Mouse (Mus musculus) thymus, postnatal 0 days (tissue): ENCODE results near the gene Defb20. TPM values are rescaled to one million over a fixed set of nuclear protein-coding genes. Genes with fewer than 3 reads are reported as not detected.
A peak's percentile ranks its signal among the peaks of the same experiment; 100 is the strongest.
"Not testable (repeated sequence)": the region's sequence is repeated elsewhere in the genome, so short reads cannot be mapped to it uniquely, and the experiment has no call there.

ENCODE experiments used
- DNase-seq: peaks from one replicate; pipeline ENCODE4 v3.0.0-alpha.2; 2015; ENCODE audit warnings: low spot score
- polyA plus RNA-seq: library from polyadenylated mRNA; unstranded; fragments of >200 nt; fragmentation: Nextera tagmentation; extraction: Ambion mirVana; gene quantifications from 2 replicates; pipeline ENCODE4 v1.2.1, GENCODE M21; 2015

The Defb20 gene
- polyA plus RNA-seq: not detected in 2 replicates

GRCm38 (mm10) chr2:152476763-152477162, at the start of gene Defb20:
Defb20 (plus strand) TSS chr2:152477063.
- DNase-seq: no peak

GRCm38 (mm10) chr2:152427493-152427892, 49.4 kb upstream of the Defb20 start:
- no peak for DNase-seq

- DNase-seq: not testable (repeated sequence)
Measured at GRCm38 (mm10) chr2:152428481-152428880, 48.4 kb upstream of the Defb20 start.

- no peak for DNase-seq
Measured at GRCm38 (mm10) chr2:152436405-152436901, 40.4 kb upstream of the Defb20 start.

DNA sequence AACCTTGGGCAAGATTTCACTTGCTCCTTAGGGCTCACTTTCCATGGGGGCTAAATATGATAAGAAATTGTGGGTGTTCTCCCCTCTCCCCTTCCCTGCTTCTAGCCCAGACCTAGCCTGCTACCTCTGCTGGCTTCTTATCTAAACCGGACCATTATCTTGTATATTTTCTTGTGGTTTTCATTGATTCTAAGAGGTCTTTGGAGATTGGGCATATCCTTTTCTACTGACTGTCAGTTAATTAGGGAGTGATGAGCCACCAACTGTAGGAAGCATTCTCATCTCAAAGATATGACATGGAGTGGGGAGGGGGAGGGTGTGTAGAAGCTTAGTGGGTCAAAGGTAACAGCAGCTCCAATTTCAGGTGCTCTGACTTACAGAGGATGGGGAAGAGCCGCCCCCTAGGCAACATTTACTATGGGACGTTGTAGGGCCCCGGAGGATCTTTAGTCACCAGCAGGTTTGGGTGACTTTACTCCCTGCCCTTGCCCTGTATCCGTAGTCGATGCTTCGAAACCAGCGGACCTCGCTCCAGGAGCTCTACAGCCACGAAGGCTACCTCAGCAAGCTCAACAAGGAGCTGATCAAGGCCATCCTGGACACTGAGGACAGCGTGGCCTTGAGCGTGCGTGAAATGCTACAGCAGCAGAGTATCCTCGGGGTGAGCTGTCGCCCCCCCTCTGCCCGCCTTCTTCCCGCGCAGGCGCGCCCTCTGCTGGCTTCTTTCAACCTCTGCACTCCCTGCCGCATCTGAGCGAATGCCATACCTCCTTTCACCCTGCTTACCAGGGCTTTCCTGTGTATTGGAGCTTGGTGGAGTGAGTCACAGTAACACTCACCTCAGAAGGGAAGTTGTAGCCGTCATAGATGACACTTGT, 39.6 kb upstream of the Defb20 start:
- DNase-seq: peak; percentile 82

DNA sequence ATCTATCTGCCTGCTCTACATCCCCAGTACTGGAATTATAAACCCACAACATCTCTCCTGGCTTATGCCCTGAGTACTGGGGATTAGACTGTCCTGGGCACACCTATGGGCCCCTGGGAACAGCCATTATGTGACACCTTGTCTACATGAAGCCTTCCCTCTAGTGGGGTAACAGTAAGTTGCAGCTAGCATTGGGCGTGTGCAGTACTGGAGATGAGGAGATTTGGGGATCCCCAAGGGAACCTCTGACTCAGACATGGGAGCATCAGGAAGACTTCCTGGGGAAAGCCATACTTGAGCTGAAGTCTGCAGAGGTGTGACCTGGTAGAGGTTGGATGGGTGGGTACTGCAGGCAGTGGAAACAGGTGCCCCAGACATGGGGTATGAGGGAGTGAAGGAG, 37.9 kb upstream of the Defb20 start:
- peak; percentile 10 for DNase-seq

- DNase-seq: no peak
Measured at GRCm38 (mm10) chr2:152439833-152440232, 37.0 kb upstream of the Defb20 start.

DNA sequence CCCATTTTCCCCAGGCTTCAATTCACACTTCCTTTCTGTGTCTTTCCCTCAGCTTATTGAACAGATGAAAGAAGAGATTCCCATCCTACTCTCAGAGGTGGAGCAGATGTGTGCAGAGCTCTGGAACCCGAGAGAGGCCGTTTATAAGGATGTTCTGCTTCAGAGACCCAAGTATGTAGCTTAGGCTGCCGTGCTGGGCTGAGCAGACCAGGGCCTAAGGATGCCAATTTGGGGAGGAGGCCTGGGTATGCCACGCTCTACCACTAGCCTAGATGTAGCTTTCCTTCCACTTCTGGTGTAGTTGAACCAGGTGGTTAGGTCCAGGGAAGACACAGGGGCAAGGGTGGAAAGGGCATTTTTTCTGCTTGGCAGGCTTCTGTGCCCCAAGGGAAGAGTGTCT, 34.5 kb upstream of the Defb20 start:
- no peak for DNase-seq

GRCm38 (mm10) chr2:152443281-152443680, 33.6 kb upstream of the Defb20 start:
- no peak for DNase-seq

- DNase-seq: no peak
Measured at GRCm38 (mm10) chr2:152446642-152447041, 30.2 kb upstream of the Defb20 start.

DNA sequence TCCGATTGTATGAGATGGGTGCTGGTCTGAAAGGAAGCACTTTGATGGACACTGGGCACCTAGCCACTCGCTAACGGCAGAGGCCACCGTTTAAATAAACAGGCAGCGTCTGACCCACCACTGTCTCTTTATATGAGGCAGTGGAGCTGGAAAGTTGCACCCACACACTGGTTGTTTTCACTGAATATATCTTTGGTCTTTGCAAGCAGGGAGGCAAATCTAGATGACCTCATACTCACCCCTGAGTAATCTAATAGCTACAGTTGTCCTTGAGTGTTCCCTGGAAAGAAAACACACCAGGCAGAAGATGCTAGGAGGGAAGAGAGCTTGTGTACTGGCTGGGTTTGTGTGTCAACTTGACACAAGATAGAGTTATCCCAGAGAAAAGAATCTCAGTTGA, 29.4 kb upstream of the Defb20 start:
- no peak for DNase-seq

- peak; percentile 30 for DNase-seq
Measured at GRCm38 (mm10) chr2:152450241-152450640, 26.6 kb upstream of the Defb20 start.

DNA sequence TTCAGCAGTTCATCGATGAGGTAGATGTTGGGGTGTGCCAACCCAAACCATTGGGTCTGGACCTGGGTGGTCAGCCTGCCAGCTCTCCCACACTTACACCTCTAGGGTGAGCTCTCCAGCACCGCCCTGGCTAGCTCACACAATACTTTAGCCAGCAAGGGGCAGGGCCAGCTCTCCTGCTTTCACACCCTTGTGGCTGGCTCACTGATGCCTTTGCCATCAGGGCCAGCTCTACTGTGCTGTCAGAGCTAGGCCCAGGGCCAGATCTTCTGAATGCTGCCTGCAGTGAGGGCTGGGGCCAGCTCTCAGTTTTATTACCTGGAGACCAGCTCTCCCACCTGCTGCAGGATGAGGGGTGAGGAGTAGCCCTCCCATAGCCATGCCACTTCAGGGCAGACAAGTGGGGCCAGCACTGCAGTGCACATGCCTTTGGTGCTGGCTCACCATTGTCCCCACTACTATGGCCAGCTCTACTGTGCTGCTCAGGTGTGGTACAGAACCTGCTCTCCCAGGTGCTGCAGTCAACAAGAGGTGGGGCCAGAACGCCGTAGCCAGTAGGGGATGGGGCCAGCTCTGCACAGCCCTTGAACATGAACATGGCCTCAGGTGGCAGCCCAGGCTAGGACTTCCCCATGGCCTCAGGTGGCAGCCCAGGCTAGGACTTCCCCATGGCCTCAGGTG, 24.6 kb upstream of the Defb20 start:
- no peak for DNase-seq

- DNase-seq: no peak
Measured at GRCm38 (mm10) chr2:152459241-152459640, 17.6 kb upstream of the Defb20 start.

DNA sequence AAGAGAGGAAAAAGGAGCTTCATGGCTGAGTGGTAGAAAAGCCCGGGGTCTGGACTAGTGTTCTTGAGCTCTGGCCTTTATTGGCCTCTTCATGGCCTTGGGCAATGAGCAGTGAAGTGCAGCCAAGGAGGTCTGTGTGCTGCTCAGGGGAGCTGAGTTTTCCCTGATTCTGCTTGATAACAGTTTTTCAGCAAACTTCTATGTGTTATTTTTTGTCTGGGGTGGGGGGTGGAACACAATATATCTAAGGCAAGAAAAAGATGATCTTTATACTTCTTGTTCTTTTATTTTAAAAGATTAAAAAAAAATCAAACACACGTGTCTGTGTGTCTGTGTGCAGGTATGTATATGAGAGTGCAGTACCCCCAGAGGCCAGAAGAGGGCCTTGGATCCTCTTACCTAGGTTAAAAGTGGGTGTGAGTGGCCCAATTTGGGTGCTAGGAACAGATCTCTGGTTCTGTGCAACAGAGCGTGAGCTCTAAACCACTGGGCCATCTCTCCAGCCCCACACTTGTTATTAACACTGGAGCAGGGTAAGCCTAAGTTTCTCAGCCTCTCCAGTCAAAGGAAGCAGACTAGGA, 12.2 kb upstream of the Defb20 start, which contains the start of gene Defb23:
Gene Defb23 (minus strand): TSS at position 51 of the 581 bp plus-strand sequence.
- no peak for DNase-seq

GRCm38 (mm10) chr2:152470973-152471372, 5.9 kb upstream of the Defb20 start:
- peak; percentile 21 for DNase-seq

- DNase-seq: no peak
Measured at GRCm38 (mm10) chr2:152472434-152472833, 4.4 kb upstream of the Defb20 start.

- no peak for DNase-seq
Measured at GRCm38 (mm10) chr2:152480881-152481280, 4.0 kb downstream of the Defb20 start.

DNA sequence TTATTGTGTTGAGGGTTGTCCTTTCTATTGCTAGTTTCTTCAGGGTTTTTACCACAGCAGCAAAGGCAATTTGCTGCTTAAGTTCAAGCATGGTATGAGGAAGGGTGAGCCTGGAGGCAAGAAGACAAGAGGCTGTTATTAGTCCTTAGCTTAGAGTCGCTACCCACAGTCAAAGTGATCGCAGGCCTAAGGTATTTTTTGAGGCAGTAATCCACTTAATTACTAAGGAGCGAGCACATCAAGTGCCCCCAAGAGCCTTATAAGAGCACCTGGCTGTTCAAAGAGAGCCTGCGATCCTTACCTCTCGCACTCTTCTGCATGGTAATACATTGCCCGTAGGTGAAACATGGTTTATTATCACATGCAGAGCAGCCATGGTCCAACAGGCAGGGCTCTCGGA, 4.9 kb downstream of the Defb20 start:
- no peak for DNase-seq

DNA sequence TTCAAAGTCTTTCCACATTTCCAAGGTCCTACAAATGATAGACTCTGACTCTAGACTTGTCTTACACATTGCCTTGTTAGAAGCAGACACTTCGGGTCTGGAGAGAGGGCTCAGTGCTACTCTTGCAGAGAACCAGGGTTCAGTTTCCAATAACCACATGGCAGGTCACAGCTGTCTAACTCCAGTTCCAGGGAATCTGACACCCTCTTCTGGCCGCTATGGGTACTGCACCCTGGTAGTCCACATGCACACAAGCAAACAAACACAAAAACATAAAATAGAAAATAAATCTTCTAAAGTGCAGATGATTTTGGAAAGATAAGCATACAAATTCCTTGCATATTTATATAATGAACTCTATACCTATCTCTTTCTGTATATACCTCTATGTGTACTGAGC, 10.2 kb downstream of the Defb20 start:
- DNase-seq: no peak

DNA sequence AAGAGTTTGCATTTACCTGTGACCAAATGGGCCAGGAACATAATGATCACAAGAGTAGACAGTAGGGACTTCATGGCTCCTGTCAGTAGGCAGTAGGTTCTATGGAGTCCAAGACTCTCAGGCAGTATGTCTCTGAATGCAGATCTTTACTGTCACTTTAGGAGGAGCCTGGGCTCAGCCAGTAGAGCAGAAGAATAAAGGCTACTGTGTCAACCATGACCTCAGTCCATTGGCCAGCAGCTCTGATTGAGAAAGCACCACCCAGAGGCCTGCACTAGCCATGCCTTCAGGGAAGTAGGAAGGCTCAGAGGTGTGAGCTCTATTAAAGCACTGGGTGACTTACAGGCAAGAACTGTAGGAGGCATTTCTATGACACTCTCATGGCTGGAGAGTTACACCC, 13.2 kb downstream of the Defb20 start, which contains the start of gene Defb22:
Gene Defb22 (minus strand): TSS at position 101 of the 400 bp plus-strand sequence.
- DNase-seq: no peak

DNA sequence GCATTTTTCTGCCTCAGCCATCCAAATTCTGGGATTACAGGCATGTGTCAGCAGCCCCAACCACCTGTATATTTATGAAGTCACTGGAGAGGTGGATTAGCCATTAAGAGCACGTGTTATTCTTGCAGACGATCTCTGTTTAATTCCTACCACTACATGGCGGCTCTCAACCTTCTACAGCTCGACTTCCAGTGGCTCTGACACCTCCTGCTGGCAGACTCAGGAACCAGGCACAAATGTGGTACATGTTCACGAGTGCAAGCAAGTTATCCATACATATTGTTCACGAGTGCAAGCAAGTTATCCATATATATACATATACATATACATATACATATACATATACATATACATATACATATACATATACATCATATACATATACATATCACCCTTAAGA, 16.3 kb downstream of the Defb20 start:
- DNase-seq: no peak
